Mouse (Mus musculus): Measurements from ENCODE around the gene Gtf2h1. TPM values are rescaled to one million over a fixed set of nuclear protein-coding genes. Genes with fewer than 3 reads are reported as not detected.
"Not testable (repeated sequence)": the region's sequence is repeated elsewhere in the genome, so short reads cannot be mapped to it uniquely, and the experiment has no call there.

Gtf2h1 gene
- polyA plus RNA-seq, 1 experiment, result 4.7 TPM

GRCm38 (mm10) chr7:46830799-46831590, 35.1 kb downstream of the Gtf2h1 start:
- WGBS, result 33% methylated on average over 13 of the region's 13 CpGs
- DNase-seq (ENCODE audit: low read depth in 1 of 2, low spot score in 2 of 2), result no peak
- TF ChIP-seq CTCF (IDR thresholded peaks at IDR 0.05; ENCODE audit: extremely low read depth, insufficient read depth, insufficient read length, insufficient replicate concordance) (no peak), POLR2A (IDR thresholded peaks at IDR 0.05; ENCODE audit: low read depth, low read length) (no peak)
- H3K27ac ChIP-seq (ENCODE audit: insufficient read depth, low read length), result peak overlapping the region; percentile 62
- no peaks in the 10 kb centered on the region for H3K36me3 ChIP-seq (ENCODE audit: control insufficient read depth, insufficient read depth, low read length)
- no peaks in the 10 kb centered on the region for H3K27me3 ChIP-seq (ENCODE audit: control insufficient read depth, insufficient read depth, low read length)
- no peak overlapping the region for H3K4me3 ChIP-seq (ENCODE audit: extremely low read depth, insufficient read depth, insufficient read length)
- peaks cover 9% of the 10 kb centered on the region; the same call in 1 of the 2 replicates for H3K4me1 ChIP-seq (ENCODE audit: control insufficient read depth, insufficient read depth, insufficient read length)

GRCm38 (mm10) chr7:46831693-46832092, 35.8 kb downstream of the Gtf2h1 start:
- Histone ChIP-seq H3K36me3 (ENCODE audit: control insufficient read depth, insufficient read depth, low read length) (no peaks in the 10 kb centered on the region), H3K4me3 (ENCODE audit: extremely low read depth, insufficient read depth, insufficient read length) (no peak overlapping the region), H3K27ac (ENCODE audit: insufficient read depth, low read length) (peak overlapping the region; percentile 62), H3K27me3 (ENCODE audit: control insufficient read depth, insufficient read depth, low read length) (no peaks in the 10 kb centered on the region), H3K4me1 (ENCODE audit: control insufficient read depth, insufficient read depth, insufficient read length) (peaks cover 9% of the 10 kb centered on the region; the same call in 1 of the 2 replicates)
- 62% methylated on average over 8 of the region's 8 CpGs for WGBS
- DNase-seq (ENCODE audit: low read depth in 1 of 2, low spot score in 2 of 2), result no peak
- TF ChIP-seq POLR2A (IDR thresholded peaks at IDR 0.05; ENCODE audit: low read depth, low read length), result no peak
- no peak for TF ChIP-seq CTCF (IDR thresholded peaks at IDR 0.05; ENCODE audit: extremely low read depth, insufficient read depth, insufficient read length, insufficient replicate concordance)

- not testable (repeated sequence) for DNase-seq (ENCODE audit: low read depth in 1 of 2, low spot score in 2 of 2); H3K27me3 ChIP-seq (ENCODE audit: control insufficient read depth, insufficient read depth, low read length); H3K4me3 ChIP-seq (ENCODE audit: extremely low read depth, insufficient read depth, insufficient read length); H3K36me3 ChIP-seq (ENCODE audit: control insufficient read depth, insufficient read depth, low read length); H3K4me1 ChIP-seq (ENCODE audit: control insufficient read depth, insufficient read depth, insufficient read length)
- H3K27ac ChIP-seq (ENCODE audit: insufficient read depth, low read length), result peak overlapping the region; percentile 71
- WGBS, result 87% methylated on average over 11 of the region's 11 CpGs
These were observed 36.4 kb downstream of the Gtf2h1 start for GRCm38 (mm10) chr7:46832112-46832810.

GRCm38 (mm10) chr7:46833266-46833665, 37.4 kb downstream of the Gtf2h1 start:
- Histone ChIP-seq H3K36me3 (ENCODE audit: control insufficient read depth, insufficient read depth, low read length) (no peaks in the 10 kb centered on the region), H3K4me1 (ENCODE audit: control insufficient read depth, insufficient read depth, insufficient read length) (peaks cover 9% of the 10 kb centered on the region; the same call in 1 of the 2 replicates), H3K27ac (ENCODE audit: insufficient read depth, low read length) (peak overlapping the region; percentile 20; the same call in 1 of the 2 replicates), H3K4me3 (ENCODE audit: extremely low read depth, insufficient read depth, insufficient read length) (no peak overlapping the region), H3K27me3 (ENCODE audit: control insufficient read depth, insufficient read depth, low read length) (no peaks in the 10 kb centered on the region)
- TF ChIP-seq CTCF (IDR thresholded peaks at IDR 0.05; ENCODE audit: extremely low read depth, insufficient read depth, insufficient read length, insufficient replicate concordance), result no peak
- peak; percentile 19 to 38 for DNase-seq (ENCODE audit: low read depth in 1 of 2, low spot score in 2 of 2)
- 31% methylated on average over 6 of the region's 6 CpGs for WGBS

GRCm38 (mm10) chr7:46833670-46834255, 37.9 kb downstream of the Gtf2h1 start:
- Histone ChIP-seq H3K27me3 (ENCODE audit: control insufficient read depth, insufficient read depth, low read length) (no peaks in the 10 kb centered on the region), H3K4me3 (ENCODE audit: extremely low read depth, insufficient read depth, insufficient read length) (no peak overlapping the region), H3K4me1 (ENCODE audit: control insufficient read depth, insufficient read depth, insufficient read length) (peaks cover 9% of the 10 kb centered on the region; the same call in 1 of the 2 replicates), H3K36me3 (ENCODE audit: control insufficient read depth, insufficient read depth, low read length) (no peaks in the 10 kb centered on the region), H3K27ac (ENCODE audit: insufficient read depth, low read length) (peak overlapping the region; percentile 20; the same call in 1 of the 2 replicates)
- WGBS, result 54% methylated on average over 7 of the region's 7 CpGs
- TF ChIP-seq CTCF (IDR thresholded peaks at IDR 0.05; ENCODE audit: extremely low read depth, insufficient read depth, insufficient read length, insufficient replicate concordance) (no peak), POLR2A (IDR thresholded peaks at IDR 0.05; ENCODE audit: low read depth, low read length) (no peak)
- DNase-seq (ENCODE audit: low read depth in 1 of 2, low spot score in 2 of 2), result no peak

GRCm38 (mm10) chr7:46834994-46835610, 39.2 kb downstream of the Gtf2h1 start:
- DNase-seq (ENCODE audit: low read depth in 1 of 2, low spot score in 2 of 2), result no peak
- Histone ChIP-seq H3K4me3 (ENCODE audit: extremely low read depth, insufficient read depth, insufficient read length) (no peak overlapping the region), H3K36me3 (ENCODE audit: control insufficient read depth, insufficient read depth, low read length) (no peaks in the 10 kb centered on the region), H3K27me3 (ENCODE audit: control insufficient read depth, insufficient read depth, low read length) (no peaks in the 10 kb centered on the region), H3K27ac (ENCODE audit: insufficient read depth, low read length) (no peak overlapping the region), H3K4me1 (ENCODE audit: control insufficient read depth, insufficient read depth, insufficient read length) (peaks cover 15% of the 10 kb centered on the region; the same call in 1 of the 2 replicates)
- WGBS, result 61% methylated on average over 9 of the region's 14 CpGs
- TF ChIP-seq POLR2A (IDR thresholded peaks at IDR 0.05; ENCODE audit: low read depth, low read length) (no peak), CTCF (IDR thresholded peaks at IDR 0.05; ENCODE audit: extremely low read depth, insufficient read depth, insufficient read length, insufficient replicate concordance) (no peak)
